Mouse (Mus musculus): ENCODE measurements around the gene Gcm2.

Gcm2 gene

GRCm38 (mm10) chr13:41110935-41111334, at the start of gene Gcm2:
Gcm2 (minus strand) TSS chr13:41111035.
- CTCF ChIA-PET, result no interaction called here

DNA sequence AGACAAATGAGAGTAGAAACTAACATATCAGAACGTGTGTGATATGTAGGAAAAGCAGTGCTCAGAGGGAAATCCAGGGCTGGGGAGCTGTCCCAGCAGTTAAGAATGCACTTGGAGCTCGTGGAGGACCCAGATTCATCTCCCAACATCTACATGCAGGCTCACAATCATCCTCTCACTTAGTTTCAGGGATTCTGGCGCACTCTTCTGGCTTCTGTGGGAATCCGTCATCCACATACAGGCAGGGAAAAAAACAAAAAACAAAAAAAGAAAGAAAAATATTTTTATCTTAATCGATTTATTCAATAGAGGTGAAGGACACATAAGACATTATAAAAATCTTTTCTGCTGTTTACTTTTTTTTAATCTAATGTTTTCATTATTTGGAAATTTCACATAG, 47.6 kb upstream of the Gcm2 start:
- CTCF ChIA-PET, result no interaction called here

DNA sequence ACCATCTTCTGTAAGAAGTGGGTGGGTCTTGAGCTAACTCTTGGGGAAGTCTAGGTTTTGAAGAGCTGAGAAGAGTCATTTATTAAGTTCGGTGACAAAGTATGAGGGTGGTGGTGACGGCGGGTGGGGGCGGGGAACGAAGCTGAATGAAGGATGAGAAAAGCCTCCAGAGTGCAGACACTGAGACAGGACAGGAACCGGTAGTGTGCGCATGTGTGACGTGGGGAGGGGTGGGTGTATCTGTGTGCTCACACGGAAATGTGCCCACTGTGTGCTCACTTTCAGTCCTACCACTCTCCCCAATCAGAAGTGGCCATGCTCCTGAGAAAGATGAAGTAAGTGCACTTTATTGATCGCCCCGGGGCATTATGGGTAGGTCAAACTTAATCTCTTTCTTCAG, 42.3 kb upstream of the Gcm2 start:
- CTCF ChIA-PET, result interaction anchor here (0.7 kb wide), 1 partner anchor 12 kb away, joined by 5 read pairs; no protein-coding TSS in a partner anchor

GRCm38 (mm10) chr13:41146271-41146670, 35.4 kb upstream of the Gcm2 start:
- CTCF ChIA-PET, result interaction anchor here (0.7 to 1.0 kb wide), 3 partner anchors 94 to 341 kb away, joined by 3 read pairs; no protein-coding TSS in a partner anchor

DNA sequence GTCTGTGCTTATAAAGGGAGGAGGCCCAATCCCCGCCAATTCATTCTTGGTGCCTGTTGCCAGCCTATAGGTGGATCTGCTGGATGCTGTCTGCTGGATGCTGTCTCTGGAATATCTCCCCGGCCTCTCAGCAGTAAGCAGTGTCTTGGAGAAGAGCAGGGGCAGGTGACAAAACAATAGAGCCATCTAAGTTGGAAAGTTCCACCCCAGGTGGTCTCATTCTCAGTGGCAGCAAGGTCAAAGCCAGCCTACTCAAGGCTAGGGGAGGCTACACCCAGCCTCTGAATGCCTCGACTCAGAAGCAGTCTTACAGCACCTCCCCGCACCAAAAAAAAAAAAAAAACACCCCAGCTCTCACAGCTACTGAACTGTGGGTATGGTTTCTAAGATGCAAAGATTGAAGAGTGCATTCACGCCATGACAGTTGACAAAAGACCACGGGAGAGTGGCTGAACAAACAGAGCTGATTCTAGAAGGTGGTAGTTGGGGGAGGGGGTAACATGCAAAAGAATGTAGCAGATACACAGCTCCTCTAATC, 34.7 kb upstream of the Gcm2 start:
- CTCF ChIA-PET, result interaction anchor here (1.0 kb wide), 2 partner anchors 94 to 95 kb away, joined by 3 read pairs; no protein-coding TSS in a partner anchor

- CTCF ChIA-PET, result no interaction called here
These were observed 24.1 kb upstream of the Gcm2 start for GRCm38 (mm10) chr13:41134901-41135300.

DNA sequence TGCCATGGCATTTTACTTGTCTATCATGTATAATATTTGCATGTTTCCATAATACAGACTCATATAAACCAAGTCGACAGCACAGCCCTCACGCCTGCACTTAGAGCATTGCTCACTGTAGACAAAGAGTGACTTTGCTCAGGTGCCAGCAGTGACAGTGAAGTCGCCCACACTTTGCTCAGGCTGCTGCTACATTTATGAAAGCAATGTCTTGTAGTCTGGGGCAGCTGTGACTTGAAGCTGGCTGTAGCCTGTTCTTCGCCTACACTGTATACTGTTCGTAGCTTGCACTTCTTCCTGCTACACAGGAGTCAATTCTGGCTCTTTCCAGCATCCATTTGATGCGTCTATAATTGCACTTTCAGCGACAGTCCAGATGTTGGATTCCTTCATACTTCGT, 18.2 kb upstream of the Gcm2 start:
- CTCF ChIA-PET, result no interaction called here

- CTCF ChIA-PET, result no interaction called here
These were observed 17.5 kb upstream of the Gcm2 start for GRCm38 (mm10) chr13:41128326-41128725.

DNA sequence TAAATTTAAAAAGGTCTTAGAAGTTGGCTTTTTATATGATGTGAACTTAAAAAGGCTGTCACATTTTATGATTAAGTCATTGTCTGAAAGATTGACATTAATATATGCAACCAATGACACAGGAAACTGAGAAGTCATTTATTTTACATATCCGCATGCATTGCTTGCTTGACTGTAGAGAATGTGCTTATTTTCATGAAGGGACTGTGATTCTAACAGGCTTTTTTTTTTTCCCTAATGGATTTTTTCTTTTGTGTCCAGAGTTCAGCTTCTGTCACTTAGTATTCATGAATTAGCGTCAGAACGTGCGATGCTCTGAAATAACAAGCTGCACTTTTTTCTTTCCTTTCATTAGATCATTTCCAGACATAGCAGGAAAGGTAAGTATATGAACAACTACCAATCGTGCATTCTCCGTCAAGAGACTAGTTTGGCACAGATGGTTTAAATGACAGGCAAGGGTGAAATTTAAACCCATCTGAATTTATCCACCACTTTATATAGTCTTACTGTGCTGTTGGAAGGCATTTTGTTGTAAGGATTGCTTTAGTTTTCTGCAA, 12.9 kb upstream of the Gcm2 start:
- CTCF ChIA-PET, result no interaction called here

DNA sequence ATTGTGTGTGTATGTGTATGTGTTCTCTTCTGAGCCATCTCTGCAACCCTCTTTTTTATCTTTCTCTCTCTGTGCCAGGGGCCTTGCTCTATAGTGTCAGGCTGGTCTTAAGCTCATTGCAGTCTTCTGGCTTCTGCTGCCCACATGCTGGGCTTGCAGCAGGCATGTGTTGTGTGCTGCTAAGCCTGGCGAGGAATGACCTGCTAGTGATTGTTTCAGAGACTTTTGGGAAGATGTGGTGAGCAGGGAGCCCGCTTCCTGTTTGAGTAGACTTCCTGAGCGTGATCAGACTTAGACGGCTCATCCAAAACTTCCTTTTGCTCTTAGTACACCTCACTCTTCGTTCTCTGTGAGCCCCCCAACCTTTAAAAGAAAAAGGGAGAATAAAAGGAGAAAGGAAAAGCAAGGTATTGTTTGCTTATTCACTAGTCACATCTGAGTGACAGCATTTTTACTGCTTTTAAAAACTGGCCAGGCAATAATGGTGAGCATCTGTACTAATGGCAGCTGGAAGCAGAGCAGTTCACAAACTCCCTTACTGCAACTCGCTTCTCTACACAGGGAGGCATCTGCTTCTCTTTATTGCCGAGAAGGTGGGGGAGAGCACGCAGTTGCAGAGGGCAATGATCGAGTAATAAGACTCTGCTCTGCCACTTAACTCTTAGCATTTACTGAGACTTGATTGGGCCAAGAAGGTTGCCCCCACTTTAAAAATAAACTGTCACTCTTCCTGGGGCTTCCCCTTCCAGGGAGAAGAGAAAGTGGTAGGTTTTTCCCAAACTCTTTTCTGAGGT, 8.5 kb upstream of the Gcm2 start:
- CTCF ChIA-PET, result no interaction called here

GRCm38 (mm10) chr13:41113940-41114339, 3.1 kb upstream of the Gcm2 start, which contains the start of gene Sycp2l:
Sycp2l (plus strand) TSS chr13:41114307.
- CTCF ChIA-PET, result no interaction called here

DNA sequence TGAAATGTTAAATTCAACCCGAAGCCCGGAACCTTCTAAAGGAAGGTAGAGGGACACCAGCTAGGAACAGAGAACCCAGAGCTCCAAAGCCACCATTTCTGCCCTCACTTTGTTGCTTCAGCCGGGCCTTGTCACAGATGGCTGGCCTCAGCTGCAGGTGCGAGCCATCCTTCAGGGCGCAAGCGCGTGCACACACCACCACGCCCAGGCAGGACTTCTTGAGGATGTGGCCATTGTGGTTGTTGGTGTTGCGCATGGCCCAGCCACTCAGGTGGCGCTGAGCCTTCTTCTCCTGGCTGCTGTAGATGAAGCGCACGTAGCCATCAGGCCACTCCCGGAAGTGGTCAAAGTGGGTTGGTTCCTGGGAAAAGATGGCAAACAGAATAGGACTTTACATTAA, 5.3 kb downstream of the Gcm2 start:
- CTCF ChIA-PET, result no interaction called here

GRCm38 (mm10) chr13:41103841-41104525, 6.9 kb downstream of the Gcm2 start:
- CTCF ChIA-PET, result no interaction called here

GRCm38 (mm10) chr13:41100031-41100430, 10.8 kb downstream of the Gcm2 start:
- CTCF ChIA-PET, result no interaction called here

DNA sequence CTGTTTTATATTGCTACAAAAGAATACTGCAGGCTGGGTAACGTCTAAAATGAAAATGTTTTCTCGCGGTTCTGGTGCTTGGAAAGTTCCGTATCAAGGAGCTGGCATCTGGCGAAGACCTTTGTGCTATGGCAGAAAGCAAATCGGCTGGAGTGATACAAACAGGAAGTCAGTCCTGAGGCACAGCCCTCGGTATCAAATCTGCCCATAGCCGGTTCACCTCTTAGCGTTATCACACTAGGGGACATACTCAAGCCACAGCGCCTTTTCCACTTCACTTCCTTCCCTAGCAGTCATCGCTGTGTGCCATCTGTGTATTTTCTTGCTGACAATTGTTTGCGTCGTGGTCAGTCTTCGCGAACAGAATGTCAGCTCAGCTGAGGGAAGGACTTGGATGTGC, 12.5 kb downstream of the Gcm2 start:
- CTCF ChIA-PET, result no interaction called here

DNA sequence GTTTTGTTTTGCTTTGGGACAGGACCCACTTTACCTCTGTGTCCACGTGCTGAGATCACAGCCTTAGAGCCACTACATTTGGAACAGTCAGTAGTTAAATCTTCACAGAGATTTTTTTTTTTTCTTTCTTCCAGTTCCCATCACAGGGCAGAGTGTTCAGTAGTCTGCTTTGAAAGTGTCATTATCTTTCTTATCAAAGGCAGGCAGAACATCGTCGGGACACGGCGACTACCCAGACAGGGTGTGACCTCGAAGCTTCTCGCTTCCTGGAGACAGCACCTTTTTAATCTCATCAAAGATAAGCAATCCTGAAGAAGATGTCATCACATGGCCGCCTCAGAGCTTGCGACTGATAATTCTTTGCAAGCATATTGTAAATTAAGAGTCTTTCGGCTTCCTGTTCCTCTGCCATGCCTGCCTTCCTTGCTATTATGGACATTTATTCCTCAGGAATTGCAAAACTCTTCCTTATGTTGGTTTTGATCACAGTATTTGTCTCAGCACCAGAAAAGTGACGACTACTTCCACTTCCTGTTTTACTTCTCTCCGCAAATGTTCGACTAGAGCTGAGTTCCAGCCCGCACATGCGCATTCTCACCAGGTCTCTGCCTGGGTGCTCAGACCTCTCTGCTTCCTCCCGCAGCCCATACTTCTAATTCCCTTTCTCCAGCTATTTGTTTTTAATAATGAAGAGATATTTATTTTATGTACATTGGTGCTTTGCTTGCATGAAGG, 13.3 kb downstream of the Gcm2 start:
- CTCF ChIA-PET, result no interaction called here

DNA sequence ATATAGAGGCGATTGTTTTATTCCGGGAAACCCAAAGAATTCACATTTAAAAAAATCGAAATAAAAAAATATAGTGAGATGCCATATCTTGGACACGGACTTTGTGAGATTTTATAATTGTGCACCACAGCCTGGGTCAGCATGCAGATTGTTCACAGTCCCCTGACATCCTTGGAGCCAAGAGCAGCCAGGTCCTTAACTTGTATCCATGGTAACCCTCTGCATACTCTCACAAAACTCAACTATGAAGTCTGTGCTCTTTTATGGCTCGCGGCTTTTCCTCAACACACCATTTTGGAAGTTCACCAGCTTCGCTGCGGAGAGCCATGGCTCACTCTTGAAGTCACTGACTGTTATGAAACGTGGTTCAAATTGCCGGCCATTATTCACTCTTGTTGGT, 16.7 kb downstream of the Gcm2 start:
- CTCF ChIA-PET, result no interaction called here

DNA sequence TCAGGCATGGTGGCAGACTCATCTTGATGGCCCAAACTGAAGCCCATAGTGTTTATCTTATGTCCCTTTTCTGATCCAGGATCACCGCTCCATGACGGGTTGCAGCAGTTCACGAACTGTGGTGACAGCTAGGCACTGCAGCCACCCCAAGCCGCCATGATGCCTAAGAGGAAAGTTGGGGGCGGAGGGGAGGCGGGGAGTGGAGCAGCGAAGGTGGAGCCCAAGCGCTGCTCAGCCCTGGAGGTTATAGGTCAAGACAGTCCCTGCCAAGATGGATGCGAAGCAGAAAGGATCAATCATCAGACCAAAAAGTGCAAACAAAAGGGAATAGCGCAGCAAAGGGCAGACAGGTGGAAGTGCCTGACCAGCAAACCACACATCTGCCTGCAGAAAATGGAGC, 19.6 kb downstream of the Gcm2 start:
- CTCF ChIA-PET, result no interaction called here

DNA sequence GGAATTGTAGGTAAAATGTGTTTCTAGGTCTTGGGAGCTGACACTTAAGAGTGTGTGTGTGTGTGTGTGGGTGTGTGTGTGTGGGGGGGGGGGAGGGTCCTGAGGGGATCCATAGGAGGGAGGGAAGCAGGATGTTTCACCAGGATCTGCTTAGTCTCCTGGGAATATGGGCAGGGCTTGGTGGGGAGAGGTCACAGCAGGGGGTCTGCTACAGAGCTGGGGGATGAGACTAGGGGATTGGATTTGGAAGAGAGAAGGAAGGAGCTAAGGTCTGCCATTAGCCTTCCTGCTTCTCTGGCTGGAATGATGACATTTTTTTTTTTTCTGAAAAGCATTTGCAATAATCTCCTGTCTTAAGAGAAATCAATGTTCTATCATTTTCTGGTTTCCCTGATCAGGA, 22.1 kb downstream of the Gcm2 start:
- CTCF ChIA-PET, result no interaction called here

DNA sequence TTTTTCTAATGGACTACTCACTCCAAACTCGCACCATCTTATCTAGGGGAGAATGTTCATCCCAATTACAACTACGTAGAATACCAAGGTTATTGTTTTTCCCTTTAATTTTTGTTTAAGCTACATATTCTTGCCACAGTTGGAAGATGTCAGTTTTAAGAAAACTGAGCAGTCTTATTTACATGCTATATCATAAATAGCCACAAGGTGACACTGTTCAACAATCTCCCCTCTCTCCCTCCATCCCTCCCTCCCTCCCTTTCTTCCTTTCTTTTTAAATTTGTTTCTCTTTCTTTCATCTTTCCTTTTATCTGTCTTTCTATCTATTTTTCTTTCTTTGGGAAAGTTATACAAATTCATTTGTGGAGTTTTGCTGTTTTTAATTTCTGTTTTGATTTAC, 25.7 kb downstream of the Gcm2 start:
- CTCF ChIA-PET, result no interaction called here

- CTCF ChIA-PET, result no interaction called here
These were observed 26.3 kb downstream of the Gcm2 start for GRCm38 (mm10) chr13:41084521-41084920.

GRCm38 (mm10) chr13:41080700-41081099, 30.1 kb downstream of the Gcm2 start:
- CTCF ChIA-PET, result no interaction called here

Measured in spleen, embryonic (tissue).